Mouse (Mus musculus): ENCODE measurements at regions not wholly inside any gene's neighbourhood (a gene's known extent, or its start where the extent isn't known, plus 50 kb on each side); places are given as distances from the start of the nearest gene placed in this dataset.

DNA sequence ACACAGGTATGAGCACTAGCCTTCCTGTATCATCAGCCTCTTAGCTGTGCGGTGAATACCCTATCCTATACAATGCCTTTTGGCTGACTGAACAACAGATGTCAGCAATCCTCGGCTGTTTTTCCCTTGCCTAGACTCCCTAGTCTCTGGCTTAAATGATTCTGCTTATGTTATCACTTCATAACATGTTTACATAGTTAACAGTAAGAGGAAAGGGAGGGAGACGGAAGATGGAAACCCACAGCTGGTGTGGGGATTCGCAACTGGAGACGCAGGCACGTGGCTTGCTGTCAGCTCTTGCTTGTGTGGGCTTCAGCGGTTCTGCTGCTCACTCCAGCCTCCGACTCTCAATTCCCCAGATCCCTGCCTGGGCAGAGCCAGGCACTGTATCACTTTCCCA is 367.2 kb downstream of the Cbln4 start:
- DNase-seq (ENCODE audit: low read depth, low spot score), result no peak

DNA sequence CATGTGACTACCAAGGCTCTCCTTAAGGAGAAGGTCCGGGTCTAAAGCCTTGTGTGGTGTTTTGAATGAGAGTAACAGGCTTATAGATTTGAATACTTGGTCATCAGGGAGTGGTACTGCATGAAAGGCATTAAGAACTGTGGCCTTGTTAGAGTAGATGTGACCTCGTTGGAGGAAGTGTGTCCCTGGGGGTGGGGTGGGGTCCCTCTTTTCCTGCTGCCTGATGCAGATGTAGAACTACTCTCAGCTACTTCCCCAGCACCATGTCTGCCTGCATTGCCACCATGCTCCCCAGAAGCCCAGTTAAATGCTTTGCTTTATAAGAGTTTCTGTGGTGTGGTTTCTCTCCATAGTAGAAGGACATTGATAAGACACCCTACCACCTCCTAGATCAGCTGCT is 367.9 kb downstream of the Cbln4 start:
- no peak for DNase-seq (ENCODE audit: low read depth, low spot score)

DNA sequence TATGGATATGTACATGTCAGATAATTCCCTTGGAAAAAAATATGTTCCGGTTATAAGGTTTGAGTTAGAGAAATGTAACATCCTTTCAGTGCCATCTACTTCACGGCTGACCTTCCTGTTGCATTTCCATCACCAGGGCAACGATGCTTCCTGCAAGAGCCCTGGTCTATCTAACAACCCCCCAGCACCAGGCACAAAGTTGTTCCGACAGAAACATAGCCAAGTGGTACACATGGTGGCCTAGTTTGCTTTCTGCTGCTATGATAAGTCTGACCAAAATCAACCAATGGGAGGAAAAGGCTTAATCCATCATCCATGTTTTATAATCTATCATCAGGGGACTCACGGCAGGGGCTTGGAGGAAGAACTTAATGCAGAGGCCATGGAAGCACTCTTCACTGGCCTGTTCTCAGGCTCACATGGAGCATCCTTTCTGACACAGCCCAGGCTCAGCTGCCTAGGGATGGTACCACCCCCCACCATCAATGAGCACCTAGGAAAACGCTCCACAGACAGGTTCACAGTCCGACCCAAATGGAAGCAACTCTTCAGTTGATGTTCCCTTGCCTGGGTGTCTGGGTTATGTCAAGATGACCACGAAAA is 372.2 kb downstream of the Cbln4 start:
- DNase-seq (ENCODE audit: low read depth, low spot score), result no peak

DNA sequence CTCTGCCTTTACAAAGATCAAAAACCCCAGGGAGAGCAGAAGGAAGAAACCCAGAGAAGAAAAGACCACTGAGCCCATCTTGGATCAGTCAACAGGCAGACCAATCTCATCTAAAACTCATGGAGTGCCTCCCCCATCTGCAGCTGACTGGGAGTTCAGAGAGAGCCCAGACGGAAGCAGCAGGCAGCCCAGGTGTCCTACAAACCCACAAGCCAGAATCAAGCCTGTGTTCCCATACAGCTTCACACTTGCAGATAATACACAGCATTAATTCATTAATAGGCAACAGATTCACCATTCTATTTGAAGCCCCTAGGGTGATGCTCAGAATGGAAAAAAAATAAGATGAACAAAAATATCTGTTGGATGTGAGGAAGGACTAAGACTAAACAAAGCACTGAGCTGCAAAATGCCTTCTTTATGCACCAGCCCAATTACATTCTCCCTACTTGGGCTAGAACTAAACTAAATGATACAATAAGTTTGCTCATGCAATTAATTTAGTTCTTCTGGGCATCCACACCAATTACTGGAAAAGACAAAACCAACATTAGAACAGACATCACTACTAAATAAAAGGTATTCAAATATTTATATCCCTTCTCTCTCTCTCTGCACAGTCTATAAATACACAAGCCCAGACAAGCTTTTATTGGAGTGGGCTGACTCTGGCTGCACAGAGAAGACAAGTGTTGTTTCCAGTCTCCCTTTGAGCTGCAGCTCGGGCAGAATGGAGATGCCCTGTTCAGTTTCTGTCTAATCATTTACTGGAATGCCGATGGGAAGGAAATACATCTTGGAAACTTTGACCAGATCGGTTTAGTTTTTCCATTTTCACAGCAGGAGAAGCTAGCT is 374.2 kb downstream of the Cbln4 start:
- no peak for DNase-seq (ENCODE audit: low read depth, low spot score)

DNA sequence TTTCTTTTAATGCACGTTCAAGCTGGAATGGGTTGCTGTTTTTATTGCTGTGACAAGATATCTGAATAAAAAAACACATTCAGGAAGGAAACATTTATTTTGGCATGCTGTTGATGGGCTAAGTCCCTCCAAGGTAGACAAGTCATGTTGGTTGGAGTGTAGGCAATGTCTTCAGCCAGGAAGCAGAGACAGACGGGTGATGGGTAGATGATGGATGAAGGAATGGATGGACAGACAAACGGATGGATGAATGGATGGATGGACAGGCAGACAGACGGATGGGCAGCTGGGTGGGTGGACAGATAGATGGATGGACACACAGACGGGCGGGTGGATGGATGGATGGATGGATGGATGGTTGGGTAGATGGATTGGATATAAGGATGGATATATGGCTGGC is 380.7 kb downstream of the Cbln4 start:
- no peak for DNase-seq (ENCODE audit: low read depth, low spot score)

DNA sequence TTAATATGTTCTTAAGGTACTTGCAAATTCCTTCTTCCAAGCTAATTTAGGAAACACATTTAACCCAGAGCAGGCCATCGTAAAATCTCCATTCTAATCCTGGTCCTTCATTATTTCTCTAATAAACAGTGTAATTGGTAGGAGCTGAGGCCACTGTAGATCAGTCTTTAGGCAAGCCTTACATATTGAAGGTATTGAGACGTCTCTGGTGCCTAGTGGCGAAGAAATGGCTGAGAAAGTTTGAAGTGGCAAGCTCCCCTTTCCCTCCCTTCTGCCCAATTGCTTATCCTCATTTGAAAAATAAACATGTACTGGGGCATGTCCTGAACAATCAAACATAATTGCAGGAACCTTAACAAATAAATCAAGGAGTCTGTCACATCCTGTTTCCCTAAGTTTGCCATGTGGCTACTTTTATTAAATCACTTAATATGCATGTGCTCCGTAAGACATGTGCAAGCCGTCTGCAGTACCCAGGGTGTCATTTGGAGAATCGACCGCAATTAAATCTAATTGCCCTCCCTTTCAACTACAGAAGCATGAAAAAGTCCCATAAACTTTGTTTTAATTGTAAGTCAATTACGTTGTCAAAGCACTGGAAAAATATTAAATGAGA is 381.3 kb downstream of the Cbln4 start:
- DNase-seq (ENCODE audit: low read depth, low spot score), result no peak

DNA sequence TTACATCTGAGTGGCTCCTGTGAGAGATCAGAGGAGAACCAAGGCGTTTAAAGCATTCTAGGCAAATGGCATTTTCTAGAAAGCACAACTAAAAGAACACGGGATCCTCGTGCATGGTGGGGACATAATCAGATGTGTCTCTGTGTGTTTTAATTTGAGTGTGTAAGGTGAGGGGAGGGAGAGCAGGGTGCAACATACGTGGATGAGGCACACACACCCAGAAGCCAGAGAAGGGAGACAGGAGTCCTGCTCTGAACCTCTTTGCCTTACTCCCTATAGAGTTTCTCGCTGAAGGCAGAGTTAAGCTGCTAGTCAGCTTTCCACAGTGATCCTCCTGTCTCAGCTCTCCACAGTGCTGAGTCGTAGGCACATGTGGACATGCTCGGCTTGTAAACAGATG is 386.1 kb downstream of the Cbln4 start:
- no peak for DNase-seq (ENCODE audit: low read depth, low spot score)

DNA sequence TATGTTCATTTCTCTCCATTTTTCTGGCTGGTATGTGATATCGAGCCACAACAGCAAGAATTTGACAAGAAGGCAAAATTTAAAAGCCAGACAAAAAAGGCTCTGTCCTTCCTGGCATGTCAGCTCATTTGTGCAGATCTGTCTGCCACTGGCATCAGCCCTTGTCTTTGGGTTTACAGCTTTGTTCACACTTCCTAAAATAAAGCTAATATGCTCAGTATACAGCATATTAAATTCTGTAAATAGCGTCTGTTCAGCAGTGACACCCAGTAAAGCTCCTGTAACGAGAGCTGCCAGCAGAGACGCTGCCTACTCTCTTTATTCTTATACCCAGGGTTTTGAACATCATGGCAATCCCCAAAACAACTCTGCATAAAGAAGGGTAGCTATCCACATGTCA is 401.5 kb downstream of the Cbln4 start:
- no peak for DNase-seq (ENCODE audit: low read depth, low spot score)

DNA sequence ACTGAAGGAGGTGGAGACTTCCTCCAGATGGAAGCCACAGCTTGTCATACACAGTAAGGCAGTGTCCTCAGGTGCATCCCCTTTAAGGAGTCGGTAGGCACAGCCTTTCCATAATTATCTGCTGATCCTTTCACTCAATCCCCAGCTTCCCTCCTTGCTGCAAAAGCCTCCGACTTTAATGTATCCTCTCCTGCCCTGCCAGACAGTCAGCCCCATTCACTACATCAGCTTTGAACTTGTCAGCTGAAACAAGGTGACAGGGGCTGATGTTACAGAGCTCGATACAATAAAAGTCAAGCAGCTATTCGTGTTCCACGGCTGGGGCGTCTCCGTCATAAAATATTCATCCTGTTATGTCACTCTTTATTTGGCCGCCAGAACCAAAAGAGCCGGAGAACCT is 402.8 kb downstream of the Cbln4 start:
- no peak for DNase-seq (ENCODE audit: low read depth, low spot score)

DNA sequence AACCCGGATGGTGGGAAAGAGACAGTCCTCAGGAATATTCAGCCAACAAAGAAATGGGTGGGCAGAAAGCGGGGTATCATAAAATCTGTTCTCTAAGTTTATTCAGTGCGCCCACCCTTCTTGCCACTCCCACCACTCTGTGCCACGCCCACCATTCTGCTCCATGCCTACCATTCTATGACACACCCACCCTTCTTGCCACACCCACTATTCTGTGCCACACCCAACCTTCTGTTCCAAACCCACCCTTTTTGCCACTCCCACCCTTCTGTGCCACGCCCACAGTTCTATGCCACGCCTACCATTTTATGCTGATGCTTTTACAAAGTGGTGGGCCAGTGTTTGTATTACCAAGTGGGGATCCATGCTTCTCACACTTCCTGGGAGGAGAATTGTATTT is 404.3 kb downstream of the Cbln4 start:
- no peak for DNase-seq (ENCODE audit: low read depth, low spot score)

DNA sequence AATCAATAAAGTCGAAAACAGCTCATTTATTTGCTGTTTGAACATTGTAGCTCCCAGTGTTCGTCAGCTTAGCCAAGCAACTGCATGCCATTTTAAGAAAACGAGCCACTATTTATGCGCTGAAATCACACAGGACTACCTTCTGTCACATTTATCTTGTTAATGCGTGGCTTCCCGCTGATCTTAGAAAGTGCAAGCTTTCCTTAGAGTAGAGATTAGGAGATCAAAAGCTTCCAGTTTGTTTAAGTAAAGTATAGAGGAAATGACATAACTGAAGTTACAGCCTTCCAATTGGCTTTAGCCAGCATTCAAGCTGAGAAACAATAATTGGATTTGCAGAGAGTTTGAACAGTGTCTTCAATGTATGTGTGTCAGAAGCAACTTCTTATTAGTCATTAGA is 406.4 kb downstream of the Cbln4 start:
- no peak for DNase-seq (ENCODE audit: low read depth, low spot score)

DNA sequence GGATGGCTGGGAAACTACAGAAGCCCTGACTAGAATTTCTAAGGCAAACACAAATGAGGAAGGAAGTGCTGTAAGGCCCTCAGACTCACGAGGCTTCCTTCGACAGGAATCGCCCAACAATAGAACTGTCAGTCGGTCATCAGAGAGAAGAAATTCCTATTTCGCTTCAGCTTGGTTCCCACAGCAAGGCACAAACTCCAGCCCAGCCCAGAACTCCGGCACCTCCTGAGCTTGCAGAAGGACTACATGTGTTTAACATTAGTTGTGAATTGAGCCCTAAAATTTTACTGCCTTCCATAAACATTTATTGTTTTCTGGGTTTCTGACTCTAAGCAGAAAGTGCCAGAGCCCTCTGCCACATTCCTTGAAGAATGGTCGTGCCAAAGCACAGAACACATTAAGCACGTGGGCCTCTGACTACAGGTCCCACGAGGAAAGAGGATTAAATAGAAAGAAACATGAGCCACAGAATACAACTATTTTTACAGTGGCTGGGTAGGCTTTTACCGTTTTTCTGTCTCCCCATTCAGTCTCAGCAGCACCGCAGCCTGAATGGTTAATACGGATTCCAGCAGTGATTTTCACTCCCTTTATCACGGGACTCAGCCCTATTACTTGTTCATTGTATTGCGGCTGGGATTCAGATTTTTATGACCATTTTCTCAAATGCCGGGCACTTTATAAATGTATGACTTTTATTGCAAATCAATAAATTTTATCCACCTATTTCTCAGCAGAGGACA is 409.7 kb downstream of the Cbln4 start:
- no peak for DNase-seq (ENCODE audit: low read depth, low spot score)

DNA sequence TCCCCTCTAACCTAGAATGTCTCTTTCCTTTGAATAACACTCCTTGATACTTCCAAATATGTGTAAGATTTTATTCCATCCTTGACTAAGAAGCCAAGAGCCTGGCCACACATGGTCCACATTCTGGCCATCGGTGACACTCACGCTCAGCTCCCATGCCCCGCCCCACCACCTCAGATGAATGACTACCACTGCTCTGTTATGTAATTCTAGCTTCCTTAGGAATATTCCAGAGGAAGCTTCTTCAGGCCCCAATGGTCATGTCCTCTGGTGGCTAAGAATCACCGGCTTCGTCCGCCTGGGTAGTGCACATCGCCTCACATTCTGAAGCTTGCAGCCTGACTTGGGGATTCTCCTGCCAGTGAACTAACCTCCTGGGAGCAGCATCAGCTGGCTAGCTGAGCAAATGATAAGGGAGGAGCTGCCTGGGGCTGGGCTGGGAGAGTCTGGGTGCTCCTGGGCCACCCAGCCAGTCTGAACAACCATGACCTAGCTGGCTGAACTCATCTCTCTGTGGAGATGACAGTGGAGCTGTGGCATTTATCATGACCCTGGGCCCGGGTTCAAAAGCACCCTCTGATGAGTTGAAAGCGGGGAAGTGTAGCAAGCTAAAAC is 413.1 kb downstream of the Cbln4 start:
- DNase-seq (ENCODE audit: low read depth, low spot score), result no peak

DNA sequence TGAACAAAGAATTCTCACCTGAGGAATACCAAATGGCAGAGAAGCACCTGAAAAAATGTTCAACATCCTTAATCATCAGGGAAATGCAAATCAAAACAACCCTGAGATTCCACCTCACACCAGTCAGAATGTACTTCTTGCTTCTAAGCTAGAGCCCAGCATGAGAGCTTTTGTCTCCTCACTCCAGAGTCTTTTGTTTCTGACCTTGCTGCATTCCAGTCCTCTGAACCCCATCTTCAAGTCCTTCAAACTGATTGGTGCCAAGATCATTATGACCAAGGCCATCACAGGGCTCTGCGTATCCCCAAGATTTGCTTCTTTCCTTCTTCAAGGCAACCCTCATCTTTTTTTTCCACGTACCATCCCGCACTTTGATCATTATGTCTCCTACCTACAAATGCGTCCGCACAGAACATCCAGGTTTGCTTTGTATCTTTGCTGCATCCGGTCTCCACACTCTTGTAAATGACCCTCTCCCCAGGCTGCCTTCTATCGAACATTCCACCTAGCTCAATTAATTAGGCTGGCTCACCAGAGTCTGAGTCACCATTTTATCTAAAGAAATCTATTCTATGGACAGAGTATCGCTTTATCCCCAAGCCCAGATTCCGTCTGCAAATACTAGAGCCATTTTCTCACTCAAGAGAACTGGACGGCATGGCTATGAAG is 414.9 kb downstream of the Cbln4 start:
- no peak for DNase-seq (ENCODE audit: low read depth, low spot score)

DNA sequence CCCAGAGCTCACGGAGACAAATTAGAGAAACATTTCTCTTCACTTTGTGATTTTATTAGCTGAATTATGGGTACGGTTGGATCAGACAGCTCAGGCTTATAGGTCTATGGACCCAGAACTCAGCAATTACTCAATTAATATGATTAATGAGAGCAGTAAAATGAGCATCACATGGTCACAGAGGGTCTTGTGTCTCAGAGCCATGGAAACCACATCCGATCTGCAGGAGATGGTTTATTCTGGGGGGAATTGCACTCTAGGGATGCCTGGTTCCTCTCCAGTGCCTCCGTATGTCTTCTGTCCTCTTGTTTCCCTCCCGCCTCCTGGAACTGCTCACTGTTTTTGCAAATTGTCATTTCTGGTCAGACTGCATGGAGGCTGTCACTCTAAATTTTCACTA is 422.6 kb downstream of the Cbln4 start:
- no peak for DNase-seq (ENCODE audit: low read depth, low spot score)

DNA sequence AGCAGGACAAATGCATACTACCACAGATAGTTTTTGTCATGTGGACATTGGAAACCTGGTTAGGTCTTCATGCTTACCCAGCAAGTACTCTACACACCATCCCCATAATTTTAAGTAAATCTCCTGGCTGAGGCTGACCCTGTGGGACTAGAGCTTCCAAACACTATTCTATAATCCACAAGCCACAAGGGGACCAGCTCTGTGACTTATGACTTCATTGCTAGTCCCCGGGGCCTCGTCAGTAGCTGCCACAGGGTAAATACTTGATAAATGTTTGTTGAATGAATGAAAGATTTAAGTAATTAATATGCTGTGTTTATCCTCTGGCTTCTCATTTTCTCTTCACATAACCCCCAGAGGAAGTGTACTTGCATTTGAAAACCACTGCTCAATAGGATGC is 423.0 kb downstream of the Cbln4 start:
- DNase-seq (ENCODE audit: low read depth, low spot score), result no peak

DNA sequence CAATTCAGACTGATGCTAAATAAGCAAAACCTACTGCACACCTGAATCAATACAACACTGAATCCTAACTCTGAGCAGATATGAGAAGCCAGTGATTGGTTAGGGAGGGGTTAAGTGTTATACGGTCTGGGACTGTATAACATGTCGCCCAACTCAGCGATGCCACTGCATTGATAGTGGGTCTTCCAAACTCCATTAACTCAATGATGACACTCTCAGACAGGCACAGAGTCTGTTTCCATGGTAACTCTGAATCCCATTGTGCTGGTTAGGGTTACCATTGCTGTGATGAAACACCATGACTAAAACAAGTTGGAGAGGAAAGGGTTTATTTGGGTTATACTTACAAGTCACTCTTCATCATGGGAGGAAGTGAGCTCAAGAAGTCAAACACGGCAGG is 424.5 kb downstream of the Cbln4 start:
- no peak for DNase-seq (ENCODE audit: low read depth, low spot score)

DNA sequence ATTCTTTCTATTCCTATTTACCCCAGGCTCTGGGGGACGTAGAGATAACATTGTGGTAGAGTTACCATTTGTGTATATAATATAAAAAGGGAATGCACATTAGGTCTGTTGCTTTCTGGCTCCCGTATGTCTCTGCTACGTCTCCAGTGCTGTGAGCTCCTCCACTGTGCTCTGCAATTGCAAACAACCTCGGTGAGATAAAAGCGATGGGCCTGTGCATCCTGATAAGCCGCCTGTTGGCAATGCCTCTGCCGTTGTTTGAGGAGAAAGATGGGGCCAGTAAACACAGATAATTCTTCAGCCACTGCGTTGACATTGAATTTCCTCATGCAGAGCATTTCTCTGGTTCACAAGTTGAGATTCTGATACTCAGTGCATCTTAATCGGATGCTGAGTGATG is 424.9 kb downstream of the Cbln4 start:
- no peak for DNase-seq (ENCODE audit: low read depth, low spot score)

DNA sequence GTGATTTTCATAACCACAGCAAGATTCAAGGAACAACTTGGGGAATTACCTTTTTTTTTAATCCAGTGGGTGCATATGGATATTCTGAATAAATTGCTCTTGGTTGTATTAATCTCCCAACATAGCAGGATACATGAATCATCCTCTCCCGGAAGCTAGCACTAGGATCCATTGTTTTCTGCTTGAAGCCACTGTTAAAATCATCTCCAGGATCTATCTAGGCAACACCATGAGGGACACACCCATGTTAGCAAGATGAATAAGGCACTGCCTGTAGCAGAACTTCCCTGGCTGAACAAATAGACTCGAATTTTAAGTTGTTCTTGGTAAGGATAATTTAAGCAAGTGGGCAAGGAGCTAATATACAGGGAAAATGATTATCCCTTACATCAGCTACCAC is 427.8 kb downstream of the Cbln4 start:
- no peak for DNase-seq (ENCODE audit: low read depth, low spot score)

DNA sequence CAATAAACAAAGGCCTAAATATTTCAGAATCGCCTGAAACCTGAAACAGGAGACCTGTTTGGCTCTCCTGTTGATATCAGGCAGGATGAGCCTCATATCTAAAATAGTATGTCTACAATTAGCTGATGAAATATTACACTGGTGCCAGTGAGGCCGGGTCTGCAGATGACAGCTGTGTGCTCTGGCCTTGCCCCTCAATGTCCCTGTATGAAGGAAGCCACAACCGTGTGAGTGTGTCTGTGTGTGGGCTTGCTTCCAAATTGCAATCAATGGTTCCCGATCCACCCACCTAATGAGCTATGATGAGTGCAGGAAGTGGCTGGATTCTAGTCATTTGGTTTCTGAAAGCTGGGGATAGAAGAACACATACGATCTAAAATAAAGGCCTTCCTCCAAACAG is 438.2 kb downstream of the Cbln4 start:
- no peak for DNase-seq (ENCODE audit: low read depth, low spot score)

DNA sequence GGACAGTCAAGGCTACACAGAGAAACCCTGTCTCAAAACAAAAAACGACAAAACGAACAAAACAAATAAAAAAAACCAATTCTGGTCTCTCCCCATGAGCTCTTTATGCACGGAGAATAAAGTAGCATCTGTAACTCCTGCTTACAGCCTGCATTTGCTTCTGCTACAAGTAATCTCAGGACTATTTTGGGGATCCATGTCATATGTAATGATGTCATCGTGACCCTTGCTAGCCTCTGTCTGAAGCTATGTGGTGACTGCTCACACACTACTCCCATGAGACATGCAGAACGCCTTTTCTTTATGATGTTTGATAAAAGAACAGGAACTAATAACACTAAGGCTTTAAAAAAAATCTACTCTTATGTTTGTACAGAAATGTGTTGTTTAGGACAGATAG is 448.0 kb downstream of the Cbln4 start:
- DNase-seq (ENCODE audit: low read depth, low spot score), result no peak

Data from telencephalon, adult 2 months (tissue).